Comparison of ENCODE assay signal across 11 mouse cellular contexts in genomic region chr9:29433910-29434309, GRCm38 (mm10).
DNase-seq lines count a peak whose midpoint lies in the region; ATAC-seq and TF ChIP-seq lines count a peak whose summit lies in the region.
"Had no signal": no experiment of that assay in that cellular context is flagged by ENCODE, and none has a peak within 500 bp of the region (broad histone marks: within the 10 kb centered on the region; RNA-seq: fewer than 3 reads in every experiment).

No protein-coding gene starts in this region.

- intact Hi-C loops in heart, postnatal 14 days (cut with DNase I): no loop called here

- no peaks in the 10 kb centered on the region for H3K9me3 ChIP-seq in heart, embryonic 10.5 days
- H3K9me3 ChIP-seq in ES-E14 (ENCODE audit: control insufficient read depth, insufficient read depth, low read depth, low read length): no peaks in the 10 kb centered on the region
- H3K9me3 ChIP-seq in forebrain, embryonic 11.5 days (ENCODE audit: control insufficient read depth, low read length): no peaks in the 10 kb centered on the region
- no peaks in the 10 kb centered on the region for H3K9me3 ChIP-seq in midbrain, embryonic 11.5 days (ENCODE audit: control insufficient read depth, low read length)
- H3K9me3 ChIP-seq: liver, embryonic 12.5 days had no signal

- no peak overlapping the region for H3K4me2 ChIP-seq in forebrain, embryonic 11.5 days (ENCODE audit: low read depth, low read length, severe bottlenecking)
- no peak overlapping the region for H3K4me2 ChIP-seq in midbrain, embryonic 11.5 days
- H3K4me2 ChIP-seq: liver, embryonic 12.5 days had no signal

- H3K27ac ChIP-seq in heart, embryonic 10.5 days: no peak overlapping the region
- no peak overlapping the region for H3K27ac ChIP-seq in ES-E14 (ENCODE audit: insufficient read depth, low read depth, low read length, poor library complexity, severe bottlenecking)
- H3K27ac ChIP-seq in forebrain, embryonic 11.5 days (ENCODE audit: low read depth, low read length): no peak overlapping the region
- no peak overlapping the region for H3K27ac ChIP-seq in midbrain, embryonic 11.5 days (ENCODE audit: low read depth, low read length)
- H3K27ac ChIP-seq: liver, embryonic 12.5 days; stomach, postnatal 0 days had no signal

- peaks cover 56% of the 10 kb centered on the region for H3K27me3 ChIP-seq in heart, embryonic 10.5 days (ENCODE audit: insufficient read depth, poor library complexity, severe bottlenecking)
- H3K27me3 ChIP-seq in forebrain, embryonic 11.5 days (ENCODE audit: control insufficient read depth, insufficient read depth, low read length): no peaks in the 10 kb centered on the region
- no peaks in the 10 kb centered on the region for H3K27me3 ChIP-seq in midbrain, embryonic 11.5 days (ENCODE audit: control insufficient read depth, insufficient read depth, low read length)
- H3K27me3 ChIP-seq: liver, embryonic 12.5 days had no signal

- DNase-seq in heart, embryonic 10.5 days (ENCODE audit: low spot score): peak; percentile 78
- DNase-seq in heart, postnatal 14 days: no peak
- peak; percentile 76 for DNase-seq in ES-E14 (ENCODE audit: low read depth, low spot score)
- peak; percentile 55 for DNase-seq in forebrain, embryonic 11.5 days (ENCODE audit: low spot score)
- DNase-seq in midbrain, embryonic 11.5 days (ENCODE audit: low spot score, missing footprints): peak; percentile 87
- DNase-seq in frontal cortex, adult 2 months (ENCODE audit: extremely low spot score in 1 of 2, low spot score in 1 of 2): no peak
- no peak for DNase-seq in layer of hippocampus, adult 18-20 months (ENCODE audit: low spot score in 2 of 2)
- no peak for DNase-seq in kidney, postnatal 14 days
- DNase-seq: kidney, adult 11 months had no signal

- no peak overlapping the region for H3K9ac ChIP-seq in ES-E14 (ENCODE audit: insufficient read depth, low read depth, low read length, poor library complexity, severe bottlenecking)
- H3K9ac ChIP-seq in forebrain, embryonic 11.5 days (ENCODE audit: low read length): no peak overlapping the region
- no peak overlapping the region for H3K9ac ChIP-seq in midbrain, embryonic 11.5 days (ENCODE audit: low read length)
- H3K9ac ChIP-seq: liver, embryonic 12.5 days had no signal

- WGBS in heart, embryonic 10.5 days: 1% methylated on average over 4 of the region's 4 CpGs
- 4% methylated on average over 4 of the region's 4 CpGs for WGBS in forebrain, embryonic 11.5 days
- WGBS in midbrain, embryonic 11.5 days: 1% methylated on average over 4 of the region's 4 CpGs

- no peak overlapping the region; the same call in 1 of the 2 replicates for H3K4me3 ChIP-seq in heart, embryonic 10.5 days
- H3K4me3 ChIP-seq in ES-E14 (ENCODE audit: insufficient read depth in 1 of 2, low read depth in 1 of 2, low read length in 2 of 2, poor library complexity in 1 of 2, severe bottlenecking in 1 of 2): no peak overlapping the region
- no peak overlapping the region for H3K4me3 ChIP-seq in forebrain, embryonic 11.5 days (ENCODE audit: low read depth, low read length)
- no peak overlapping the region for H3K4me3 ChIP-seq in midbrain, embryonic 11.5 days (ENCODE audit: low read depth, low read length)
- H3K4me3 ChIP-seq: liver, embryonic 12.5 days had no signal

- ATAC-seq in forebrain, embryonic 11.5 days (replicated peaks; ENCODE audit: low FRiP score): peak; percentile 76
- ATAC-seq in midbrain, embryonic 11.5 days (ENCODE audit: low FRiP score): peak; percentile 69
- ATAC-seq: liver, embryonic 12.5 days had no signal

- H3K36me3 ChIP-seq in heart, embryonic 10.5 days: no peaks in the 10 kb centered on the region
- H3K36me3 ChIP-seq in ES-E14 (ENCODE audit: control insufficient read depth, insufficient read depth, low read length, poor library complexity, severe bottlenecking): no peaks in the 10 kb centered on the region
- no peaks in the 10 kb centered on the region for H3K36me3 ChIP-seq in forebrain, embryonic 11.5 days (ENCODE audit: control insufficient read depth, insufficient read depth, low read length)
- no peaks in the 10 kb centered on the region for H3K36me3 ChIP-seq in midbrain, embryonic 11.5 days (ENCODE audit: control insufficient read depth, insufficient read depth, low read length)
- H3K36me3 ChIP-seq: liver, embryonic 12.5 days had no signal

- in situ Hi-C loops in ES-E14 (cut with MboI; ENCODE audit: low sequenced_read_pairs in 2 of 2, unreplicated experiment in 2 of 2): no loop called here

- H3K4me1 ChIP-seq in heart, embryonic 10.5 days: peaks cover 23% of the 10 kb centered on the region
- H3K4me1 ChIP-seq in ES-E14 (ENCODE audit: control insufficient read depth in 2 of 2, insufficient read depth in 2 of 2, low read length in 2 of 2, poor library complexity in 1 of 2): peaks cover 0 to 3% of the 10 kb centered on the region in 2 experiments; a peak in 1 of 4 replicates
- peaks cover 2% of the 10 kb centered on the region; the same call in 1 of the 2 replicates for H3K4me1 ChIP-seq in forebrain, embryonic 11.5 days (replicated peaks; ENCODE audit: control insufficient read depth, insufficient read depth, low read length)
- peaks cover 12% of the 10 kb centered on the region for H3K4me1 ChIP-seq in midbrain, embryonic 11.5 days (ENCODE audit: control insufficient read depth, insufficient read depth, low read length)
- H3K4me1 ChIP-seq: liver, embryonic 12.5 days had no signal

TF ChIP-seq in ES-E14, 5 proteins besides CTCF, POLR2A, EP300 and RAD21:
- TF ChIP-seq CHD2 (IDR thresholded peaks at IDR 0.05; ENCODE audit: low read depth, low read length) (no peak), HCFC1 (IDR thresholded peaks at IDR 0.05; ENCODE audit: borderline replicate concordance, insufficient read depth, low read length) (no peak), MAFK (IDR thresholded peaks at IDR 0.05; ENCODE audit: insufficient read depth, low read depth, low read length) (no peak), ZNF384 (IDR thresholded peaks at IDR 0.05; ENCODE audit: low read depth, low read length) (no peak), ZC3H11A (IDR thresholded peaks at IDR 0.05; ENCODE audit: borderline replicate concordance, low read depth, low read length) (no peak)

Comparison
In these comparisons a context has a peak if more than half of its experiments do, and no peak if none do; other contexts are left out.
1. DNase-seq: peak in heart, embryonic 10.5 days (single experiment), ES-E14 (single experiment), forebrain, embryonic 11.5 days (single experiment) and midbrain, embryonic 11.5 days (single experiment); none in heart, postnatal 14 days (0 of 2), frontal cortex, adult 2 months (0 of 2), layer of hippocampus, adult 18-20 months (0 of 2) and kidney, postnatal 14 days (single experiment).